Mouse (Mus musculus): ENCODE results near the gene Ttc32.
"Not testable (repeated sequence)": the region's sequence is repeated elsewhere in the genome, so short reads cannot be mapped to it uniquely, and the experiment has no call there.

Ttc32 gene

GRCm38 (mm10) chr12:9029888-9030723 is at the start of gene Ttc32:
Ttc32 (plus strand) TSS chr12:9029997.
- peak; percentile 74 for DNase-seq (ENCODE audit: low read depth)

GRCm38 (mm10) chr12:8993231-8993630 is 36.6 kb upstream of the Ttc32 start:
- DNase-seq (ENCODE audit: low read depth): no peak

GRCm38 (mm10) chr12:8998318-8998717 is 31.5 kb upstream of the Ttc32 start:
- DNase-seq (ENCODE audit: low read depth): no peak

- peak; percentile 44 for DNase-seq (ENCODE audit: low read depth)
These were observed 27.7 kb upstream of the Ttc32 start for GRCm38 (mm10) chr12:9002038-9002648.

GRCm38 (mm10) chr12:9007146-9007545 is 22.7 kb upstream of the Ttc32 start:
- no peak for DNase-seq (ENCODE audit: low read depth)

- no peak for DNase-seq (ENCODE audit: low read depth)
These were observed 22.0 kb upstream of the Ttc32 start for GRCm38 (mm10) chr12:9007811-9008210.

GRCm38 (mm10) chr12:9010311-9010710 is 19.5 kb upstream of the Ttc32 start:
- no peak for DNase-seq (ENCODE audit: low read depth)

- no peak for DNase-seq (ENCODE audit: low read depth)
These were observed 13.4 kb upstream of the Ttc32 start for GRCm38 (mm10) chr12:9016376-9016775.

- no peak for DNase-seq (ENCODE audit: low read depth)
These were observed 9.4 kb upstream of the Ttc32 start for GRCm38 (mm10) chr12:9020431-9020830.

GRCm38 (mm10) chr12:9020986-9021385 is 8.8 kb upstream of the Ttc32 start:
- DNase-seq (ENCODE audit: low read depth): no peak

- no peak for DNase-seq (ENCODE audit: low read depth)
These were observed 6.8 kb upstream of the Ttc32 start for GRCm38 (mm10) chr12:9023031-9023430.

- no peak for DNase-seq (ENCODE audit: low read depth)
These were observed 5.7 kb upstream of the Ttc32 start for GRCm38 (mm10) chr12:9024071-9024470.

- no peak for DNase-seq (ENCODE audit: low read depth)
These were observed 5.1 kb upstream of the Ttc32 start for GRCm38 (mm10) chr12:9024736-9025135.

- no peak for DNase-seq (ENCODE audit: low read depth)
These were observed 3.0 kb upstream of the Ttc32 start for GRCm38 (mm10) chr12:9026843-9027242.

- DNase-seq (ENCODE audit: low read depth): not testable (repeated sequence)
These were observed 981 bp upstream of the Ttc32 start for GRCm38 (mm10) chr12:9028816-9029215.

GRCm38 (mm10) chr12:9029506-9029887 is 300 bp upstream of the Ttc32 start:
- DNase-seq (ENCODE audit: low read depth): no peak

- DNase-seq (ENCODE audit: low read depth): no peak
These were observed 1.4 kb downstream of the Ttc32 start for GRCm38 (mm10) chr12:9031166-9031565.

- DNase-seq (ENCODE audit: low read depth): no peak
These were observed 3.3 kb downstream of the Ttc32 start for GRCm38 (mm10) chr12:9033140-9033539.

- no peak for DNase-seq (ENCODE audit: low read depth)
These were observed 6.6 kb downstream of the Ttc32 start for GRCm38 (mm10) chr12:9036409-9036808.

GRCm38 (mm10) chr12:9040177-9040576 is 10.4 kb downstream of the Ttc32 start:
- no peak for DNase-seq (ENCODE audit: low read depth)

GRCm38 (mm10) chr12:9040686-9041085 is 10.9 kb downstream of the Ttc32 start:
- no peak for DNase-seq (ENCODE audit: low read depth)

GRCm38 (mm10) chr12:9042316-9042715 is 12.5 kb downstream of the Ttc32 start:
- no peak for DNase-seq (ENCODE audit: low read depth)

GRCm38 (mm10) chr12:9042759-9043158 is 13.0 kb downstream of the Ttc32 start:
- no peak for DNase-seq (ENCODE audit: low read depth)

GRCm38 (mm10) chr12:9044666-9045065 is 14.9 kb downstream of the Ttc32 start:
- DNase-seq (ENCODE audit: low read depth): no peak
